Mouse (Mus musculus) MEL (cell line): ENCODE results near the gene Gipc3. TPM values are rescaled to one million over a fixed set of nuclear protein-coding genes. Genes with fewer than 3 reads are reported as not detected.

Experiments used
- DNase-seq: peaks from one replicate; pipeline ENCODE4 v3.0.0; 2011; ENCODE audit warnings: low read depth, low spot score
- H3K27ac ChIP-seq: 2 replicates; pipeline ENCODE4 v1.5.1; 2012; ENCODE audit warnings: low read depth, mild to moderate bottlenecking, control low read depth, low read length, moderate library complexity; ENCODE audit not compliant: control insufficient read depth
- H3K27me3 ChIP-seq, 2 experiments: fragments of 150-350 bp in 1 of 2; sonication (generic) in 1 of 2; 2 replicates each; pipeline ENCODE4 v1.6.1; 2012; ENCODE audit warnings: low read length in 2 of 2, mild to moderate bottlenecking in 2 of 2, improper control_type of control experiment in 1 of 2, moderate library complexity in 1 of 2; ENCODE audit not compliant: insufficient read depth in 2 of 2, control insufficient read depth in 1 of 2
- H3K36me3 ChIP-seq, 2 experiments: 2 replicates each; pipeline ENCODE4 v1.6.1; 2012 to 2014; ENCODE audit warnings: low read length in 2 of 2, improper control_type of control experiment in 1 of 2, inconsistent platforms in 1 of 2, mild to moderate bottlenecking in 1 of 2; ENCODE audit not compliant: insufficient read depth in 2 of 2, control insufficient read depth in 1 of 2
- H3K4me1 ChIP-seq, 2 experiments: fragments of 150-350 bp in 1 of 2; sonication (generic) in 1 of 2; 2 replicates each; pipeline ENCODE4 v1.6.1; 2012; ENCODE audit warnings: low read length in 2 of 2, improper control_type of control experiment in 1 of 2, mild to moderate bottlenecking in 1 of 2; ENCODE audit not compliant: insufficient read depth in 2 of 2, control insufficient read depth in 1 of 2
- H3K4me3 ChIP-seq, 2 experiments: fragments of 150-350 bp in 1 of 2; sonication (generic) in 1 of 2; 2 replicates each; pipeline ENCODE4 v1.5.1; 2012; ENCODE audit warnings: low read depth in 2 of 2, low read length in 2 of 2, mild to moderate bottlenecking in 2 of 2, moderate library complexity in 2 of 2, control low read depth in 1 of 2, improper control_type of control experiment in 1 of 2; ENCODE audit not compliant: control insufficient read depth in 1 of 2, insufficient read depth in 1 of 2
- H3K79me2 ChIP-seq: 2 replicates; pipeline ENCODE4 v1.6.1; 2012; ENCODE audit warnings: mild to moderate bottlenecking, low read length, moderate library complexity; ENCODE audit not compliant: control insufficient read depth, poor library complexity, insufficient read depth
- H3K9ac ChIP-seq: 2 replicates; pipeline ENCODE4 v1.6.1; 2012; ENCODE audit warnings: low read depth, mild to moderate bottlenecking, control low read depth, low read length, moderate library complexity; ENCODE audit not compliant: control insufficient read depth, poor library complexity, severe bottlenecking
- H3K9me3 ChIP-seq: fragments of 150-350 bp; sonication (generic); replicated peaks from 2 replicates; pipeline ENCODE4 v1.6.1; 2012; ENCODE audit warnings: mild to moderate bottlenecking, low read length, improper control_type of control experiment, moderate library complexity; ENCODE audit not compliant: insufficient read depth
- BHLHE40 ChIP-seq: IDR thresholded peaks from 2 replicates; pipeline ENCODE4 v1.6.1; 2012; ENCODE audit warnings: low read depth, mild to moderate bottlenecking, inconsistent platforms, low read length, improper control_type of control experiment, borderline replicate concordance
- CTCF ChIP-seq, 3 experiments: IDR thresholded peaks in 2 of 3; conservative IDR thresholded peaks in 1 of 3; 2 replicates each; pipeline ENCODE4 v1.5.1; 2011 to 2012; ENCODE audit warnings: low read length in 3 of 3, low read depth in 2 of 3, mild to moderate bottlenecking in 2 of 3, improper control_type of control experiment in 1 of 3, inconsistent platforms in 1 of 3, mixed read lengths in 1 of 3, moderate library complexity in 1 of 3; ENCODE audit not compliant: control insufficient read depth in 1 of 3, insufficient read depth in 1 of 3, poor library complexity in 1 of 3, severe bottlenecking in 1 of 3
- ETS1 ChIP-seq: IDR thresholded peaks from 2 replicates; pipeline ENCODE4 v1.6.1; 2012; ENCODE audit warnings: low read depth, mild to moderate bottlenecking, inconsistent platforms, low read length, improper control_type of control experiment, moderate library complexity
- GABPA ChIP-seq: IDR thresholded peaks from 2 replicates; pipeline ENCODE4 v1.6.1; 2012; ENCODE audit warnings: low read depth, mild to moderate bottlenecking, inconsistent platforms, low read length, improper control_type of control experiment, moderate library complexity
- HCFC1 ChIP-seq: IDR thresholded peaks from 2 replicates; pipeline ENCODE4 v1.6.1; 2012; ENCODE audit warnings: low read depth, mild to moderate bottlenecking, inconsistent platforms, low read length, improper control_type of control experiment, moderate library complexity
- JUND ChIP-seq: IDR thresholded peaks from 2 replicates; pipeline ENCODE4 v1.6.1; 2011; ENCODE audit warnings: low read depth, mild to moderate bottlenecking, improper control_type of control experiment, low read length
- KAT2A ChIP-seq: conservative IDR thresholded peaks from 2 replicates; pipeline ENCODE4 v1.6.1; 2012; ENCODE audit warnings: low read depth, low read length, improper control_type of control experiment, inconsistent platforms
- MAX ChIP-seq: IDR thresholded peaks from 2 replicates; pipeline ENCODE4 v1.6.1; 2011; ENCODE audit warnings: low read length, improper control_type of control experiment
- MEF2A ChIP-seq: IDR thresholded peaks from 2 replicates; pipeline ENCODE4 v1.6.1; 2014; ENCODE audit warnings: low read depth, mild to moderate bottlenecking, inconsistent platforms, low read length, improper control_type of control experiment; ENCODE audit not compliant: poor library complexity, insufficient replicate concordance, severe bottlenecking; ENCODE audit errors: extremely low read depth
- NELFE ChIP-seq: IDR thresholded peaks from 2 replicates; pipeline ENCODE4 v1.6.1; 2011; ENCODE audit warnings: low read depth, low read length, improper control_type of control experiment
- RCOR1 ChIP-seq: IDR thresholded peaks from 2 replicates; pipeline ENCODE4 v1.6.1; 2012; ENCODE audit warnings: low read depth, mild to moderate bottlenecking, inconsistent platforms, low read length, improper control_type of control experiment
- SMC3 ChIP-seq: IDR thresholded peaks from 2 replicates; pipeline ENCODE4 v1.6.1; 2011; ENCODE audit warnings: low read depth, low read length, improper control_type of control experiment
- TAL1 ChIP-seq: IDR thresholded peaks from 2 replicates; pipeline ENCODE4 v1.6.1; 2012; ENCODE audit warnings: mild to moderate bottlenecking, inconsistent platforms, low read length, moderate library complexity, mixed read lengths
- TCF12 ChIP-seq: IDR thresholded peaks from 2 replicates; pipeline ENCODE4 v1.6.1; 2014; ENCODE audit warnings: low read depth, mild to moderate bottlenecking, inconsistent platforms, low read length, improper control_type of control experiment, moderate library complexity
- ZC3H11A ChIP-seq: IDR thresholded peaks from 2 replicates; pipeline ENCODE4 v1.6.1; 2012; ENCODE audit warnings: low read depth, mild to moderate bottlenecking, inconsistent platforms, low read length, improper control_type of control experiment
- ZMIZ1 ChIP-seq: IDR thresholded peaks from 2 replicates; pipeline ENCODE4 v1.6.1; 2012; ENCODE audit warnings: low read depth, mild to moderate bottlenecking, inconsistent platforms, low read length, improper control_type of control experiment, moderate library complexity
- polyA plus RNA-seq, 2 experiments: library from polyadenylated mRNA; stranded (reverse) in 1 of 2; unstranded in 1 of 2; fragments of >175 nt in 1 of 2; fragments of >200 nt in 1 of 2; gene quantifications; 2 replicates each; pipeline versions ENCODE4 v1.2.1 to v1.2.4; 2012; ENCODE audit warnings: low replicate concordance in 2 of 2, low read depth in 1 of 2; ENCODE audit not compliant: insufficient read length in 2 of 2, insufficient read depth in 1 of 2, missing spikeins in 1 of 2
- total RNA-seq: library from RNA; depleted of rRNA; stranded (reverse); fragments of 300-350 nt; gene quantifications from 2 replicates; pipeline ENCODE4 v1.2.3, GENCODE M21; 2012; rRNA removed

Gipc3 gene
- total RNA-seq = not detected in 2 replicates
- not detected for polyA plus RNA-seq

- no peak for TF ChIP-seq ZC3H11A
- TF ChIP-seq NELFE = no peak
- TF ChIP-seq KAT2A = no peak
- TF ChIP-seq BHLHE40 = no peak
- no peak for TF ChIP-seq ZMIZ1
- no peak for TF ChIP-seq GABPA
- TF ChIP-seq MAX = no peak
- TF ChIP-seq TAL1 = no peak
- TF ChIP-seq TCF12 = no peak
Observed at GRCm38 (mm10) chr10:81342686-81343505, at the start of gene Gipc3. Gene Gipc3 (minus strand): TSS chr10:81343266.

GRCm38 (mm10) chr10:81392781-81393185 is 49.7 kb upstream of the Gipc3 start, which contains the start of gene Smim24:
Gene Smim24 (plus strand): TSS chr10:81393051.
- peak within 1 kb of the TSS; percentile 91 for H3K9ac ChIP-seq
- H3K4me1 ChIP-seq = peaks cover 6 to 14% of the 10 kb centered on the region in 2 experiments; a peak in 3 of 4 replicates
- H3K27me3 ChIP-seq = no peaks in the 10 kb centered on the region
- no peaks in the 10 kb centered on the region for H3K36me3 ChIP-seq
- peak within 1 kb of the TSS; percentile 85 to 86 for H3K4me3 ChIP-seq
- TF ChIP-seq SMC3 = no peak
- no peak for DNase-seq
- H3K9me3 ChIP-seq = no peaks in the 10 kb centered on the region
- no peaks in the 10 kb centered on the region for H3K79me2 ChIP-seq
- H3K27ac ChIP-seq = peak within 1 kb of the TSS; percentile 77

More at GRCm38 (mm10) chr10:81342686-81343505, at the start of gene Gipc3:
- Histone ChIP-seq H3K4me3 (no peak within 1 kb of the TSS), H3K27me3 (no peaks in the 10 kb centered on the region), H3K4me1 (peaks cover 8% of the 10 kb centered on the region in 2 experiments; a peak in 3 of 4 replicates), H3K9ac (no peak within 1 kb of the TSS), H3K9me3 (no peaks in the 10 kb centered on the region), H3K79me2 (no peaks in the 10 kb centered on the region), H3K27ac (no peak within 1 kb of the TSS), H3K36me3 (no peaks in the 10 kb centered on the region; a peak in 1 of 4 replicates)
- no peak for DNase-seq

GRCm38 (mm10) chr10:81392270-81392669 is 49.2 kb upstream of the Gipc3 start:
- Histone ChIP-seq H3K27me3 (no peaks in the 10 kb centered on the region), H3K36me3 (no peaks in the 10 kb centered on the region), H3K27ac (no peak overlapping the region), H3K79me2 (no peaks in the 10 kb centered on the region), H3K4me1 (peaks cover 6 to 14% of the 10 kb centered on the region in 2 experiments; a peak in 3 of 4 replicates), H3K9ac (no peak overlapping the region), H3K4me3 (no peak overlapping the region), H3K9me3 (no peaks in the 10 kb centered on the region)
- TF ChIP-seq MEF2A = no peak
- no peak for TF ChIP-seq JUND
- no peak for TF ChIP-seq SMC3
- TF ChIP-seq GABPA = no peak
- no peak for TF ChIP-seq CTCF (IDR thresholded peaks at IDR 0.05 in 2 of 3, conservative IDR thresholded peaks at IDR 0.05 in 1 of 3; ENCODE audit: control insufficient read depth in 1 of 3, insufficient read depth in 1 of 3, low read depth in 2 of 3, low read length in 3 of 3, poor library complexity in 1 of 3, severe bottlenecking in 1 of 3)
- TF ChIP-seq HCFC1 = no peak
- no peak for TF ChIP-seq ETS1
- no peak for TF ChIP-seq RCOR1
- DNase-seq = no peak
